Mouse (Mus musculus) frontal cortex, postnatal 10 days (tissue): ENCODE measurements around the gene Zbtb4.

Experiments
- DNase-seq, 2 experiments: peaks; one replicate each; pipeline ENCODE4 v3.0.0; 2022; ENCODE audit warnings: low spot score in 2 of 2, mixed read lengths in 1 of 2

Gene Zbtb4

DNA sequence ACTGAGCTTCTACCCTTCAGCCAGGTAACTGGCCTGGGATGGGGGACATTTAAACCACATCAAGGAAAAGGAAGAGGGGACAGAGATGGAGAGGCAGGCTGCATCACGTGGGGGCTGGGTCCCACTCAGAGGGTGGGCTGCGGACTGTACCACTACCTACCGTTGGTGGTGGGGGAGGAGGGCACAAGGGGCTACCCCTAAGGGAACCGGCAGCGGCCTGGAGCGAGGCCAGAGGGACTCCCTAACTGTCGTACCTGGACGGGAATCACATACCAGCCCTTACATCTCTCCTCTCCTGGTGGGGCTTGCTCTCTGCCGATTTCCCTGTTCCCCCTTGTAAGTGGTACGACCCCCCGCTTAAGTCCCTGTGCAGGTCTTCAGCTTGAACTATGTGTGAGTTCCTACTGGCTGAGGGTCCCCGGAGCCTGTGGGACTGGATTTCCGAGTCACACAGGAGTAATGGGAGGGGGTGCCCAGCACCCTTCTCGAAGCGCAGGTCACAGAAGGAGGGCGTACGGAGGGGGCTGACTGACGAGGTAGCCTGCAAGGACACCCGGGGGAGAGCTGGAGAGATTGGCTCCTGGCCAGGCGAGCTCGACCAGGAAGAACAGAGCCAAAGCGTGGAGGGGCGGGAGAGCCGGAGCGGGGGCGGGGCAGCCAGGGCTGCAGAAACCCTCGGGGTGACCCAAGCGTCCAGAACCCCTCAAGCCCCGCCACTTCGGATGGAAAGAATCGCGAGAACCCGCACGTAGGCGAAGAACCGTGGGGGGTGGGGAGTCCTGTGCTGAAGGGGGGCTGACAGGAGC, 34.9 kb downstream of the Zbtb4 start:
- DNase-seq: peak; percentile 72 to 78

DNA sequence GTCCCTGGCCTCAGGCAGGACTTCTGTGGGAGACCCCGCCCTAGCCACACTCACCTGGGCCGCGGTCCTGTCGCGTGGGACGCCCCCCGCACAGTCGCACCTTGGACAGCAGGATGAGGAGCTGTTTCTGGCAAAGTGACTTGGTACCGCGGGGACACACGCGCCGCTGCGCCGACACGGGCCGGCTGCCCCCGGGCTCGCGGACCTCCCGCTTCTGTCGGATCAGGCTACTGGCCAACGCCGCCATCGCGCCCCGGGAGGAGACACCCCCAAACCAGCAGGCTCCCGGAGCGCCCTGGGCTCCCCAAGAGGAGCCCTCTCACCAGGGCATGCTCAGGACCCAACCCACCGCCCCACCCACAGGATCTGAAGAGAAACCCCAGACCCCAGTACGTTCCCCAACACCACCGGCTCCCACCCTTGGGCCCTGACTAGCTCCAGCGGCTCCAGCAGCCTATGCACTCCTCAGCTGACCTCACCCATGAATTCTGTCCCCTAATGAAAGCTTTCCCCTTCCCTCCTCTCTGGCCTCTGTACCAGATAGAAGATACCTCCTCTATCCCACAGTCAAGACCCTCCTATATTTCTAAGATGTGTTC, 35.8 kb downstream of the Zbtb4 start, which contains the start of gene Fgf11:
Gene Fgf11, minus strand, starts transcription at position 479 of the 599 bp plus-strand sequence.
- no peak for DNase-seq

GRCm38 (mm10) chr11:69802648-69803105, 37.0 kb downstream of the Zbtb4 start:
- DNase-seq: peak; percentile 68 to 85

GRCm38 (mm10) chr11:69803328-69803727, 37.6 kb downstream of the Zbtb4 start:
- DNase-seq: no peak

DNA sequence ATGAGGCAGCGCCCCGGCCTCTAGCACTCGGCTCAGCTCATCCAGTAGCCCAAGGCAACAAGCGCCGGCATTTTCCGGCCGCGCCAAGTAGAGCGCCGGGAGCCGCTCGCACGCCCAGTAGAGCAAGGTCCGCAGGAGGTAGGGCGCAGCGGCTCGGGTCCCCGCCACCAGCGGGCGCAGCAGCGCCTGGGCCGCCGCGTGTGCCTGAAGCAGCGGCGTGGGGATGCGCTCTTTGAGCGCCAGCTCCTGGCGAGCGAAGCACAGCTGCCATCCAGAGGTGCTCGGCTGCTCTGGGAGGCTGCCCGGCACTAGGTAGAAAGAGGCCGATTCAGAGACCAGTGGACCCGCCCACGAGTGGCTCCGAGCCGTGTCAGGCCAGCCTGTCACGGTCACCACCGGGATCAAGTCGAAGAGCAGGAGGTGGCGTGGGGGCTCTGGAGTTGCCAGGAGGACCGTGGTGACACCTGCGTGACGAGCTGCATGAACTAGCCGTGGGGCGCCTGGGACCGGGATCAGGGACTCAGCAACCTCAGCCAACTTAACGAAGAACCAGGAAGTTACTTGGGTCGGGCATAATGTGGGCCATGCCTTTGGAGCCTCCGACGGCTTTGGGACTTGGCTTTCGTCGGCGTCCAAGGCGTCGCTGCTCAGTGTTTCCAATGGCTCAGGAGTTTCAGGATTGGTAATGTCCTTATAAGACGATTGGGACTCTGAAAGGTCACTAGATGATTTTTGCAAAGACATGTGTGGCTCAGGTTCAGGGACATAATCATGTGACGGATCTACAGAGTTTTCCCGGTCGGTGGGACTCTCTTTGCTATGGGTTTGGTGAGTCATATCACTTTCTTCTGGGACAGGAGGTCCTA, 38.3 kb downstream of the Zbtb4 start:
- DNase-seq: peak in 1 of 2 experiments; percentile 69

GRCm38 (mm10) chr11:69804652-69804940, 38.9 kb downstream of the Zbtb4 start:
- no peak for DNase-seq

- no peak for DNase-seq
These were observed 39.5 kb downstream of the Zbtb4 start, which contains the start of gene Tmem102 for GRCm38 (mm10) chr11:69804972-69805909. Gene Tmem102 (minus strand): TSS chr11:69805624.

GRCm38 (mm10) chr11:69806378-69806777, 40.7 kb downstream of the Zbtb4 start:
- no peak for DNase-seq

- DNase-seq: no peak
These were observed 41.9 kb downstream of the Zbtb4 start for GRCm38 (mm10) chr11:69807641-69808040.

- DNase-seq: no peak
These were observed 44.6 kb downstream of the Zbtb4 start for GRCm38 (mm10) chr11:69810280-69810679.

DNA sequence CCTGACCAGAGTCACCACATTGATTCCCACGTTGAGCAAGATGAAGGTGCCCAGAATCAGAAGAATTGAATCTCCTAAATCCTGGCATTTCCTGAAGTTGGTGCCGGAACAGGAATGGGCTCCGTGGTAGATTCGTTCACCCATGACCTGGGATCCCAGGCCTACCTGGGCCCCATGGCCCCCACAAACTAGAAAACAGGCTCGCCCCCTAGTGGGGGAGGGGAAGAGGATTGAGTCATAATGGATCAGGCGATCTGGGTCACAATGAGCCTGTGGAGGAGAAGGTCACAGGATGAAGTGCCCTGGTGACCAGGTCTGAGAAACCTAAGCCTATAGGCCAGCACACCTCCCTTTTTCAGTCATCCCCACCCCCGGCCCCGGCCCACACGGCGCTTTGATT, 49.4 kb downstream of the Zbtb4 start, which contains the start of gene Gm39566:
Gene Gm39566, minus strand, starts transcription at position 144 of the 400 bp plus-strand sequence.
- DNase-seq: no peak

DNA sequence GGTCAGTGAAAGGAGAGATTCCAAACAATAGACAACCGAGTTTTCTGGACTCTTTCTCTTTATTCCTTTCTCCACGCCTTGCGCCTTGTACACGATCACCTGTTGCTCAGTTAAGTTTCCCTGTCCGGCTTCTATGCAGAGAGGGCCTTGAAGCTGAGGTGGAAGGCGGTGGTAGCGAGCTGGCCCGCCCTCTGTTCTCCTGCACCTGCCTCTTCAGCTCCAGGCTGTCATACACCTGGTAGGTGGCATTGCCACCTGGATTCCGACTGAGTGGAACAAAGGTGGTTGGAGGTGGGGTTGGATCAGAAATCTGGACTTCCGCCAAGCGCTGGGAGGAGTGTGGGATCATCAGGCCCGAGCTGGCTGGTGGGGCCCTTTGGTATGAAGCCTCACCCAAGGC, 50.8 kb downstream of the Zbtb4 start:
- no peak for DNase-seq

DNA sequence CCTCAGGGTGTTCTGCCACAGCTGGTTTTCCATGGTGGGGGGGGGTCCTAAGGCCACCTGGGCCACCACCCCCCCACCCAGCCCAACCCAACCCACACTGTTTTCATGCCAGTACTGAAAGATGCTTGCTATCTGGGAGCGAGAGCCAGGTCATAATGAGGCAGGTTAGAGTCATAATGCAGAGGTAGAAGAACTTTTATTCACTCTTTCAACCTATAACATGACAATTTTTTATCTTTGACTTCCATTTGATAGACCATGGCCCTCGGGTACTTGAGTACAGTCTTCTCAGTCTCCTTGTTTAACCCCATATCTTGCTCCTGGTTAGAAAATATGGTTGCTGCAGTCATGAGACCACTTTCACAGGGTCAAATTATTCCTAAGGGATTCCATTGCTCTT, 52.7 kb downstream of the Zbtb4 start, which contains the start of gene Spem2:
Gene Spem2, minus strand, starts transcription at position 101 of the 400 bp plus-strand sequence.
- DNase-seq: no peak

DNA sequence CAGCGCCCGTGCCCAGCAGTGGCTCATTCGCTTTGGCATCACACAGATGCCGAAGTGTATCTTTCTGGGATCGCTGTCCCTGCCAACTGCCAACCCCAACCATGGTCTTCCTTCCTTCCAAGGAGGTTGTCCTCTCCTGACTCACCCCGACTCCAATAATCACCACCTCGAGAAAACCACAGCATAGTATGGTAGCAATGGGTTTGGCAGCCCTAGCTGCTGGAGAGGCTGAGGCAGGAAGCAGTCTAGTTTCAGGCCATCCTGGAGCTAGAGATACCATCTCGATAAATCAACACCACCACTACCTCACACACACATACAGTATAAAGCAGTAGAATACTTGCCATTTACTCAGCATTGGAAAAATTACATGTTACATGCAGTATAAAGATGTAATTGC, 53.2 kb downstream of the Zbtb4 start:
- no peak for DNase-seq

- DNase-seq: no peak
These were observed 56.4 kb downstream of the Zbtb4 start, which contains the start of gene Spem1 for GRCm38 (mm10) chr11:69822080-69822479. Gene Spem1 (minus strand): TSS chr11:69822180.

GRCm38 (mm10) chr11:69823456-69823855, 57.7 kb downstream of the Zbtb4 start:
- no peak for DNase-seq

GRCm38 (mm10) chr11:69828832-69829231, 63.1 kb downstream of the Zbtb4 start:
- DNase-seq: no peak

DNA sequence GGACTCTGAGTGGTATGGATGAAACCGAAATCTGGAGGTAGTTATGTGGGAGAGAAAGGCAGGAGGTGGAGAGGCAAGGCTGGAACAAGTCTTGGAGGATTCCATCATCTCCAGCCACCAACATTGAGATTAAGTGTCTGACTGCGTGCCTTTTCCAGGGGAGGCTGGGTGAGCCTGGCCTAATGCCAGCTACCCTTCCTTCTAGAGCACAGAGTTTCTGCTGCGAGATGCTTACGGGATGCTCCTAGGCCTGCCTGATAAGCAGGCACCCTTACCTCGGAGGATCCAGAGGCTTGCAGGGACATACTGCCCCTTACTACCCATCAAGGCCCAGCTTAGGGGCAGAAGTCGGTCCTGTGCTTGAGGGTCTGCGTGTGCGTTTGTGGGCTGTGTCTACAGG, 67.8 kb downstream of the Zbtb4 start:
- no peak for DNase-seq
